Mouse (Mus musculus) thymus, adult 18-20 months (tissue): Measurements from ENCODE around the gene Gm20821.
"Not testable (repeated sequence)": the region's sequence is repeated elsewhere in the genome, so short reads cannot be mapped to it uniquely, and the experiment has no call there.

Experiments
- DNase-seq, 2 experiments: peaks; one replicate each; pipeline ENCODE4 v3.0.0; 2022; ENCODE audit warnings: mixed read lengths in 2 of 2

The Gm20821 gene

DNA sequence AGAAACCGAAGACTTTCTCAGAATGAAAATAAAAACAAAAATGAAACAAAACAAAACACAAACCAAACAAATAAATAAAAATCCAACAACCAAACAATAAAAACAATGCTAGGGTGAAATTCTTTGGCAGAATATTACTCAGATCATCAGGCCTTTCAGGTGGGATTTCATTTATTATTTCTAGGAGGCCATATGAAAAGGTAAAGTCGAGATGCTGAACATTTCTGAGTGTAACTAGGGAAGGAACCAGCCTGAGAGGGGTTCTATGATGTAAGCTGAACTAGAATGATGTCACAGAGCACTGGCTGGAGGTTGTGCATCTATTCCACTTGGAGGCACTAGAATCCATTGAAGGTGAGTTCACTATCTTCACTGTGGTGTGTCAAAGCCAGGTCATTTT is at the start of gene Gm20821:
Gm20821 (plus strand) TSS at position 301 of the 400 bp plus-strand sequence.
- not testable (repeated sequence) for DNase-seq
